Mouse (Mus musculus): ENCODE measurements around the gene Atp13a4. TPM values are rescaled to one million over a fixed set of nuclear protein-coding genes. Genes with fewer than 3 reads are reported as not detected.

Gene Atp13a4
- polyA plus RNA-seq, 1 experiment from 2014 or later = 0.71 TPM

GRCm38 (mm10) chr16:29384781-29385180 is 159.9 kb downstream of the Atp13a4 start:
- no peak for DNase-seq
- H3K36me3 ChIP-seq (ENCODE audit: insufficient read depth) = no peaks in the 10 kb centered on the region
- no peak overlapping the region for H3K4me2 ChIP-seq
- no peak for ATAC-seq (ENCODE audit: insufficient read depth)
- WGBS = 73% methylated on average over 4 of the region's 4 CpGs
- TF ChIP-seq CTCF (IDR thresholded peaks at IDR 0.05; ENCODE audit: low read depth) = no peak
- no peaks in the 10 kb centered on the region for H3K4me1 ChIP-seq (ENCODE audit: insufficient read depth)
- H3K9me3 ChIP-seq (ENCODE audit: low read depth, low read length) = no peaks in the 10 kb centered on the region
- H3K27ac ChIP-seq (ENCODE audit: low read depth) = no peak overlapping the region
- no peaks in the 10 kb centered on the region for H3K27me3 ChIP-seq (ENCODE audit: insufficient read depth, low read length)
- H3K9ac ChIP-seq = no peak overlapping the region
- H3K4me3 ChIP-seq (ENCODE audit: low read depth, low read length) = no peak overlapping the region

- DNase-seq (peak; percentile 58), ATAC-seq (ENCODE audit: insufficient read depth) (peak; percentile 71)
- no peak within 1 kb of the TSS for H3K9ac ChIP-seq
- H3K9me3 ChIP-seq (ENCODE audit: low read depth, low read length) = no peaks in the 10 kb centered on the region
- H3K36me3 ChIP-seq (ENCODE audit: insufficient read depth) = no peaks in the 10 kb centered on the region
- H3K27me3 ChIP-seq (ENCODE audit: insufficient read depth, low read length) = no peaks in the 10 kb centered on the region
- no peaks in the 10 kb centered on the region for H3K4me1 ChIP-seq (ENCODE audit: insufficient read depth)
- no peak for TF ChIP-seq CTCF (IDR thresholded peaks at IDR 0.05; ENCODE audit: low read depth)
- H3K4me2 ChIP-seq = no peak within 1 kb of the TSS
- H3K27ac ChIP-seq (ENCODE audit: low read depth) = no peak within 1 kb of the TSS
- 21% methylated on average over 4 of the region's 4 CpGs for WGBS
- H3K4me3 ChIP-seq (ENCODE audit: low read depth, low read length) = no peak within 1 kb of the TSS
Observed at GRCm38 (mm10) chr16:29378458-29378857, 166.2 kb downstream of the Atp13a4 start, which contains the start of gene Atp13a5. Gene Atp13a5 (minus strand): TSS chr16:29378732.

GRCm38 (mm10) chr16:29374636-29375035 is 170.0 kb downstream of the Atp13a4 start:
- no peaks in the 10 kb centered on the region for H3K27me3 ChIP-seq (ENCODE audit: insufficient read depth, low read length)
- no peak overlapping the region for H3K4me2 ChIP-seq
- no peak overlapping the region for H3K27ac ChIP-seq (ENCODE audit: low read depth)
- no peak overlapping the region for H3K4me3 ChIP-seq (ENCODE audit: low read depth, low read length)
- ATAC-seq (ENCODE audit: insufficient read depth) (no peak), DNase-seq (no peak)
- H3K4me1 ChIP-seq (ENCODE audit: insufficient read depth) = no peaks in the 10 kb centered on the region
- 70% methylated on average over 8 of the region's 8 CpGs for WGBS
- no peaks in the 10 kb centered on the region for H3K9me3 ChIP-seq (ENCODE audit: low read depth, low read length)
- TF ChIP-seq CTCF (IDR thresholded peaks at IDR 0.05; ENCODE audit: low read depth) = no peak
- no peaks in the 10 kb centered on the region for H3K36me3 ChIP-seq (ENCODE audit: insufficient read depth)
- H3K9ac ChIP-seq = no peak overlapping the region

Other genes starting within 250 kb of the Atp13a4 start
- not detected in 2 replicates for gene Atp13a5, start 166.1 kb downstream of the Atp13a4 start, polyA plus RNA-seq (2014; fragmentation: Nextera tagmentation; extraction: Ambion mirVana)
- gene Opa1, start 34.5 kb upstream of the Atp13a4 start, polyA plus RNA-seq (2014; fragmentation: Nextera tagmentation; extraction: Ambion mirVana) = 39.1 and 41.1 TPM in 2 replicates